Comparison of ENCODE assay signal across 20 mouse cellular contexts in the genomic region with DNA sequence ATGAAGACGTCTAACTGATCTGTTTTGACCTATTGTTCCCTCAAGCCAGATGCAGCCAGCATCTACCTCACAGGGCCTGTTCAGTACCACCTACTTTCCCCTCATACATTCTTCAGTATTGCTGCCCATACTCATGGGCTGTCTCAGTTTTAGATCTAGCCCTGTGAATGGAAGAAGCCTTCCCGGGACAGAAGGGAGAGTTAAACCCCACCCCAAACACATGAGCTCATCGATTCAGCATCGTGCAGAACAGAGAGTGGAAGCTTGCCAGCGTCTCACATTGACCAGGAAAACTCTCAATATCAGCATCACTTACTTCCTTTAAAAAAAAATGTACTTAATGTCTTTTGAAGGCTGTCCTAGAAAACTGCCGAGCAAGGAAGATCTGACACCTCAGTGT.
DNase-seq lines count a peak whose midpoint lies in the region; ATAC-seq and TF ChIP-seq lines count a peak whose summit lies in the region.
"Had no signal": no experiment of that assay in that cellular context is flagged by ENCODE, and none has a peak within 500 bp of the region (broad histone marks: within the 10 kb centered on the region; RNA-seq: fewer than 3 reads in every experiment).

No protein-coding gene starts in this region.

- H3K27me3 ChIP-seq in heart, embryonic 16.5 days (ENCODE audit: control insufficient read depth, insufficient read depth, low read length), result no peaks in the 10 kb centered on the region
- H3K27me3 ChIP-seq: embryonic facial prominence, embryonic 15.5 days; hindbrain, embryonic 13.5 days; intestine, embryonic 15.5 days; kidney, embryonic 15.5 days; midbrain, embryonic 12.5 days; neural tube, embryonic 15.5 days had no signal

- TF ChIP-seq CTCF in olfactory bulb, adult 2 months (IDR thresholded peaks at IDR 0.05; ENCODE audit: insufficient read depth, low read depth, low read length), result no peak

- H3K9ac ChIP-seq in heart, embryonic 16.5 days (ENCODE audit: low read length), result no peak overlapping the region
- H3K9ac ChIP-seq: embryonic facial prominence, embryonic 15.5 days; hindbrain, embryonic 13.5 days; intestine, embryonic 15.5 days; kidney, embryonic 15.5 days; midbrain, embryonic 12.5 days; neural tube, embryonic 15.5 days had no signal

- WGBS in heart, embryonic 16.5 days, result 29% methylated on average over 6 of the region's 6 CpGs
- WGBS in olfactory bulb, adult 2 months, result 41% methylated on average over 6 of the region's 6 CpGs

- peaks cover 28% of the 10 kb centered on the region for H3K4me1 ChIP-seq in heart, embryonic 16.5 days (ENCODE audit: control insufficient read depth, insufficient read depth, low read length)
- H3K4me1 ChIP-seq in olfactory bulb, adult 2 months (ENCODE audit: control insufficient read depth, insufficient read depth, low read length), result peaks cover 9% of the 10 kb centered on the region
- H3K4me1 ChIP-seq: embryonic facial prominence, embryonic 15.5 days; hindbrain, embryonic 13.5 days; kidney, embryonic 15.5 days; midbrain, embryonic 12.5 days; neural tube, embryonic 15.5 days had no signal

- no peak overlapping the region for H3K4me3 ChIP-seq in heart, embryonic 16.5 days (ENCODE audit: low read length)
- H3K4me3 ChIP-seq in olfactory bulb, adult 2 months (ENCODE audit: insufficient read depth, low read depth, low read length), result no peak overlapping the region
- H3K4me3 ChIP-seq: embryonic facial prominence, embryonic 15.5 days; hindbrain, embryonic 13.5 days; intestine, embryonic 15.5 days; kidney, embryonic 15.5 days; midbrain, embryonic 12.5 days; neural tube, embryonic 15.5 days had no signal

- no peaks in the 10 kb centered on the region for H3K36me3 ChIP-seq in heart, embryonic 16.5 days (ENCODE audit: control insufficient read depth, insufficient read depth)
- H3K36me3 ChIP-seq: embryonic facial prominence, embryonic 15.5 days; hindbrain, embryonic 13.5 days; intestine, embryonic 15.5 days; kidney, embryonic 15.5 days; midbrain, embryonic 12.5 days; neural tube, embryonic 15.5 days had no signal

- no peak for TF ChIP-seq POLR2A in olfactory bulb, adult 2 months (IDR thresholded peaks at IDR 0.05; ENCODE audit: insufficient read depth, low read depth, low read length)

- DNase-seq in gastrocnemius, adult 18-20 months (ENCODE audit: low spot score), result peak; percentile 12
- no peak for DNase-seq in gastrocnemius, postnatal 14 days
- no peak for DNase-seq in heart, postnatal 25 days (ENCODE audit: low spot score)
- peak; percentile 27 for DNase-seq in lung, postnatal 10 days
- DNase-seq in lung, postnatal 4 days, result no peak
- DNase-seq: adrenal gland, adult 2 months; cerebellum, adult 2 months; lung, postnatal 36 days; retina, postnatal 1 day; thymus, postnatal 25 days had no signal

- ATAC-seq in heart, embryonic 16.5 days (replicated peaks; ENCODE audit: extremely low read depth, insufficient read depth, low FRiP score), result no peak
- ATAC-seq: forebrain, embryonic 14.5 days; intestine, embryonic 15.5 days had no signal

- H3K27ac ChIP-seq in heart, embryonic 16.5 days (ENCODE audit: low read length), result peak overlapping the region; percentile 70; the same call in 1 of the 2 replicates
- H3K27ac ChIP-seq in olfactory bulb, adult 2 months (ENCODE audit: insufficient read depth, low read depth, low read length), result peak overlapping the region; percentile 40
- H3K27ac ChIP-seq: embryonic facial prominence, embryonic 15.5 days; hindbrain, embryonic 13.5 days; intestine, embryonic 15.5 days; kidney, embryonic 15.5 days; midbrain, embryonic 12.5 days; neural tube, embryonic 15.5 days had no signal

- intact Hi-C loops in gastrocnemius, postnatal 14 days (cut with DNase I; ENCODE audit: low total_unique reads), result no loop called here
- intact Hi-C loops in heart, postnatal 25 days (cut with DNase I), result no loop called here

- H3K4me2 ChIP-seq in heart, embryonic 16.5 days (ENCODE audit: low read depth, low read length), result no peak overlapping the region
- H3K4me2 ChIP-seq: embryonic facial prominence, embryonic 15.5 days; hindbrain, embryonic 13.5 days; intestine, embryonic 15.5 days; kidney, embryonic 15.5 days; liver, embryonic 11.5 days; midbrain, embryonic 12.5 days; neural tube, embryonic 15.5 days had no signal

- no peaks in the 10 kb centered on the region for H3K9me3 ChIP-seq in heart, embryonic 16.5 days (replicated peaks; ENCODE audit: control insufficient read depth, low read length)
- H3K9me3 ChIP-seq: embryonic facial prominence, embryonic 15.5 days; hindbrain, embryonic 13.5 days; intestine, embryonic 15.5 days; kidney, embryonic 15.5 days; midbrain, embryonic 12.5 days; neural tube, embryonic 15.5 days had no signal

Comparison
In these comparisons a context has a peak if more than half of its experiments do, and no peak if none do; other contexts are left out.
1. DNase-seq: peak in gastrocnemius, adult 18-20 months (single experiment) and lung, postnatal 10 days (single experiment); none in gastrocnemius, postnatal 14 days (single experiment), heart, postnatal 25 days (single experiment) and lung, postnatal 4 days (0 of 2).